7 mouse cellular contexts compared by ENCODE assay signal in the genomic region with DNA sequence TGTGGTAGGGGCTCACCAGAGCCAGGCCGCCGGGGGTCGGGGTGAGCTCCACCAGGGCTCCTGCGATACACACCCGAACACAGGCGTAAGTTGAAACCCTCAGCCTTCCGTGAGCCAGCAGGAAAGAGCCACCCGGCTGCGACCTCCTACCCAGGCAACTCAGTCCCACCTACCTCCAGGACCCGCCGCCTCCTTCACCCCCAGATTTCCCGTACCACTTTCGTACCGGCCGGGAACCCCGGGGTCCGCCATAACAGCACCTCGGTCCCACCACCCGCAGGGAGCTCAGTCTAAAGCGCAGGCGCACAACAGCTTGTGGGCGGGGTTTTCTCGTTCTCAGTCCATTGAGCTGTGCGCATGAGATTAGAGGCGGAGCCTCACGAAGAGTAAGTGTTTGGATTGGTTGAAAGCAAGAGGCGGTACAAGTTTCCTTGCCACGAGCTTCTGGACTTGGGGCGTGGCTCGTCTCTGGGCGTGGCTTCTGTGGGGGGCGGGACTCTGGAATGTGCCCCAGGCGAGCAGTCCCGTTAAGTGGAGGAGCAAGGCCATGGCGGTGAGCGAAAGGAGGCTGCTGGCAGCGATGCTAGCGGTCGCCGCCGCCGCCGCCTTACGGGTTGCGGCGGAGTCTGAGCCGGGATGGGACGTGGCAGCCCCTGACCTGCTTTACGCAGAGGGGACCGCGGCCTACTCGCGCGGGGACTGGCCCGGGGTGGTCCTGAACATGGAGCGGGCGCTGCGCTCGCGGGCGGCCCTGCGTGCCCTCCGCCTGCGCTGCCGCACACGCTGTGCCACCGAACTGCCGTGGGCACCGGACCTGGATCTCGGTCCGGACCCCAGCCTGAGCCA. TPM values are rescaled to one million over a fixed set of nuclear protein-coding genes. Genes with fewer than 3 reads are reported as not detected.
DNase-seq lines count a peak whose midpoint lies in the region; ATAC-seq lines count a peak whose summit lies in the region.

A gene (minus strand): TSS at position 303 of the 846 bp plus-strand sequence.
A gene (plus strand): TSS at position 506 of the 846 bp plus-strand sequence.

- H3K36me3 ChIP-seq in embryonic facial prominence, embryonic 11.5 days (replicated peaks; ENCODE audit: control insufficient read depth, insufficient read depth, low read depth, low read length) = peaks cover 3% of the 10 kb centered on the region
- H3K36me3 ChIP-seq in limb, embryonic 10.5 days = peaks cover 24% of the 10 kb centered on the region
- peaks cover 24% of the 10 kb centered on the region for H3K36me3 ChIP-seq in midbrain, embryonic 13.5 days

- H3K9me3 ChIP-seq in embryonic facial prominence, embryonic 11.5 days (replicated peaks; ENCODE audit: control insufficient read depth, low read length) = no peaks in the 10 kb centered on the region
- no peaks in the 10 kb centered on the region for H3K9me3 ChIP-seq in limb, embryonic 10.5 days (replicated peaks)
- H3K9me3 ChIP-seq in midbrain, embryonic 13.5 days = no peaks in the 10 kb centered on the region

- ATAC-seq in embryonic facial prominence, embryonic 11.5 days (replicated peaks; ENCODE audit: insufficient number of reproducible peaks, low FRiP score, low TSS enrichment, low read depth) = peak; percentile 92
- peak; percentile 94 for ATAC-seq in granulocyte monocyte progenitor cell, adult 5-6 weeks (replicated peaks; ENCODE audit: poor library complexity, severe bottlenecking)
- peak; percentile 93 for ATAC-seq in midbrain, embryonic 13.5 days

- no peaks in the 10 kb centered on the region for H3K27me3 ChIP-seq in embryonic facial prominence, embryonic 11.5 days (ENCODE audit: control insufficient read depth, insufficient read depth, low read length)
- H3K27me3 ChIP-seq in limb, embryonic 10.5 days (ENCODE audit: low read depth, poor library complexity, severe bottlenecking) = no peaks in the 10 kb centered on the region
- no peaks in the 10 kb centered on the region for H3K27me3 ChIP-seq in midbrain, embryonic 13.5 days

- no peak within 1 kb of the TSS for H3K27ac ChIP-seq in embryonic facial prominence, embryonic 11.5 days (replicated peaks; ENCODE audit: low read depth, low read length)
- H3K27ac ChIP-seq in limb, embryonic 10.5 days = peak within 1 kb of the TSS; percentile 87
- H3K27ac ChIP-seq in midbrain, embryonic 13.5 days = peak within 1 kb of the TSS; percentile 65

- WGBS in embryonic facial prominence, embryonic 11.5 days = under 1% methylated on average over 69 of the region's 71 CpGs
- under 1% methylated on average over 62 of the region's 71 CpGs for WGBS in limb, embryonic 10.5 days
- WGBS in midbrain, embryonic 13.5 days = under 1% methylated on average over 71 of the region's 71 CpGs

- peak within 1 kb of the TSS; percentile 87 for H3K4me3 ChIP-seq in embryonic facial prominence, embryonic 11.5 days (ENCODE audit: low read depth, low read length)
- H3K4me3 ChIP-seq in limb, embryonic 10.5 days = peak within 1 kb of the TSS; percentile 91
- peak within 1 kb of the TSS; percentile 81 for H3K4me3 ChIP-seq in midbrain, embryonic 13.5 days (replicated peaks)

- H3K9ac ChIP-seq in embryonic facial prominence, embryonic 11.5 days (replicated peaks; ENCODE audit: low read length) = peak within 1 kb of the TSS; percentile 78
- H3K9ac ChIP-seq in midbrain, embryonic 13.5 days (replicated peaks) = peak within 1 kb of the TSS; percentile 85

- H3K4me1 ChIP-seq in embryonic facial prominence, embryonic 11.5 days (ENCODE audit: control insufficient read depth, insufficient read depth, low read length) = no peaks in the 10 kb centered on the region
- H3K4me1 ChIP-seq in limb, embryonic 10.5 days = peaks cover 27% of the 10 kb centered on the region
- H3K4me1 ChIP-seq in midbrain, embryonic 13.5 days (replicated peaks) = peaks cover 19% of the 10 kb centered on the region

- peak within 1 kb of the TSS; percentile 86 for H3K4me2 ChIP-seq in embryonic facial prominence, embryonic 11.5 days (ENCODE audit: low read depth, low read length)
- H3K4me2 ChIP-seq in midbrain, embryonic 13.5 days (replicated peaks) = peak within 1 kb of the TSS; percentile 92

- DNase-seq in adrenal gland, postnatal 14 days = peak; percentile 99
- DNase-seq in embryonic facial prominence, embryonic 11.5 days (ENCODE audit: low spot score) = peak; percentile 99
- peak; percentile 99 for DNase-seq in kidney, adult 11 months
- peak; percentile 97 for DNase-seq in limb, embryonic 10.5 days (ENCODE audit: low spot score)
- peak; percentile 97 for DNase-seq in spleen, adult 12 weeks (ENCODE audit: low spot score)

RNA-seq across cellular contexts. Expression of the first gene that starts in this region (rescaled TPM):
- total RNA-seq in adrenal gland, postnatal 14 days (2021) = 24.6 and 30.8 TPM in 2 replicates
- 35.1 and 39.9 TPM in 2 replicates for polyA plus RNA-seq in embryonic facial prominence, embryonic 11.5 days (2014; fragmentation: Nextera tagmentation; extraction: Ambion mirVana)
- total RNA-seq in granulocyte monocyte progenitor cell, adult 5-6 weeks (2014; fragmentation: Nextera tagmentation) = 5.3 and 11.2 TPM in 2 replicates
- total RNA-seq in granulocyte monocyte progenitor cell, adult 5-6 weeks (2017) = 9.3 and 23.6 TPM in 2 replicates
- 38.1 and 43.3 TPM in 2 replicates for polyA plus RNA-seq in limb, embryonic 10.5 days (2016; fragmentation: Nextera tagmentation; extraction: Ambion mirVana)
- 30.2 and 34.4 TPM in 2 replicates for polyA plus RNA-seq in midbrain, embryonic 13.5 days (2015; fragmentation: Nextera tagmentation; extraction: Ambion mirVana)

RNA-seq across cellular contexts. Expression of the second gene that starts in this region (rescaled TPM):
- total RNA-seq in adrenal gland, postnatal 14 days (2021) = 27.5 and 27.9 TPM in 2 replicates
- 20.0 and 22.8 TPM in 2 replicates for polyA plus RNA-seq in embryonic facial prominence, embryonic 11.5 days (2014; fragmentation: Nextera tagmentation; extraction: Ambion mirVana)
- 14.0 and 14.7 TPM in 2 replicates for total RNA-seq in granulocyte monocyte progenitor cell, adult 5-6 weeks (2014; fragmentation: Nextera tagmentation)
- total RNA-seq in granulocyte monocyte progenitor cell, adult 5-6 weeks (2017) = 14.7 and 15.9 TPM in 2 replicates
- 12.7 and 16.0 TPM in 2 replicates for polyA plus RNA-seq in limb, embryonic 10.5 days (2016; fragmentation: Nextera tagmentation; extraction: Ambion mirVana)
- polyA plus RNA-seq in midbrain, embryonic 13.5 days (2015; fragmentation: Nextera tagmentation; extraction: Ambion mirVana) = 8.1 and 9.9 TPM in 2 replicates
